Mouse (Mus musculus) testis, adult 2 months (tissue): ENCODE measurements around the gene Gfod1. TPM values are rescaled to one million over a fixed set of nuclear protein-coding genes. Genes with fewer than 3 reads are reported as not detected.

Source experiments
- H3K27ac ChIP-seq: fragments of 200-500 bp; 2 replicates; pipeline ENCODE4 v1.5.1; 2012; ENCODE audit warnings: low read depth, low read length; ENCODE audit not compliant: control insufficient read depth, insufficient read depth
- H3K27me3 ChIP-seq: fragments of 200-500 bp; 2 replicates; pipeline ENCODE4 v1.6.1; 2012; ENCODE audit warnings: mild to moderate bottlenecking, low read length, moderate library complexity; ENCODE audit not compliant: control insufficient read depth, insufficient read depth
- H3K36me3 ChIP-seq: fragments of 200-500 bp; 2 replicates; pipeline ENCODE4 v1.6.1; 2012; ENCODE audit warnings: mild to moderate bottlenecking, low read length; ENCODE audit not compliant: control insufficient read depth, insufficient read depth
- H3K4me1 ChIP-seq: fragments of 200-500 bp; 2 replicates; pipeline ENCODE4 v1.6.1; 2012; ENCODE audit warnings: low read length; ENCODE audit not compliant: control insufficient read depth, insufficient read depth
- H3K4me3 ChIP-seq: fragments of 200-500 bp; 2 replicates; pipeline ENCODE4 v1.5.1; 2012; ENCODE audit warnings: low read depth, mild to moderate bottlenecking, low read length, moderate library complexity, mixed read lengths; ENCODE audit not compliant: control insufficient read depth
- CTCF ChIP-seq: fragments of 200-500 bp; IDR thresholded peaks from 2 replicates; pipeline ENCODE4 v1.5.1; 2012; ENCODE audit warnings: low read depth, mild to moderate bottlenecking, inconsistent platforms, low read length, moderate library complexity; ENCODE audit not compliant: control insufficient read depth, insufficient read depth, insufficient replicate concordance
- POLR2A ChIP-seq: fragments of 200-500 bp; IDR thresholded peaks from 2 replicates; pipeline ENCODE4 v1.6.1; 2012; ENCODE audit warnings: low read depth, mild to moderate bottlenecking, inconsistent platforms, low read length, moderate library complexity; ENCODE audit not compliant: control insufficient read depth
- polyA plus RNA-seq: library from polyadenylated mRNA; depleted of rRNA; stranded (reverse); fragments of >200 nt; gene quantifications from 2 replicates; pipeline ENCODE4 v1.2.3, GENCODE M21; 2012

Gene Gfod1
- polyA plus RNA-seq, 1 experiment = 0.17 TPM

- no peaks in the 10 kb centered on the region for H3K27me3 ChIP-seq
- no peak overlapping the region for H3K4me3 ChIP-seq
- peaks cover 3% of the 10 kb centered on the region for H3K4me1 ChIP-seq
- H3K27ac ChIP-seq = no peak overlapping the region
- no peak for TF ChIP-seq CTCF
- no peak for TF ChIP-seq POLR2A
- H3K36me3 ChIP-seq = no peaks in the 10 kb centered on the region
Observed at GRCm38 (mm10) chr13:43212338-43212737, 91.6 kb downstream of the Gfod1 start.

- no peaks in the 10 kb centered on the region for H3K27me3 ChIP-seq
- no peak overlapping the region for H3K27ac ChIP-seq
- no peak overlapping the region for H3K4me3 ChIP-seq
- H3K4me1 ChIP-seq = peaks cover 3% of the 10 kb centered on the region
- TF ChIP-seq CTCF (no peak), POLR2A (no peak)
- H3K36me3 ChIP-seq = no peaks in the 10 kb centered on the region
Observed at GRCm38 (mm10) chr13:43210956-43211355, 93.0 kb downstream of the Gfod1 start.

GRCm38 (mm10) chr13:43209560-43209959, 94.4 kb downstream of the Gfod1 start:
- H3K27me3 ChIP-seq = no peaks in the 10 kb centered on the region
- no peak overlapping the region for H3K27ac ChIP-seq
- H3K4me3 ChIP-seq = no peak overlapping the region
- no peak for TF ChIP-seq POLR2A
- no peak for TF ChIP-seq CTCF
- H3K4me1 ChIP-seq = no peaks in the 10 kb centered on the region
- no peaks in the 10 kb centered on the region for H3K36me3 ChIP-seq

- Histone ChIP-seq H3K4me3 (no peak overlapping the region), H3K4me1 (no peaks in the 10 kb centered on the region), H3K36me3 (no peaks in the 10 kb centered on the region), H3K27me3 (no peaks in the 10 kb centered on the region), H3K27ac (no peak overlapping the region)
- TF ChIP-seq POLR2A = no peak
Observed at GRCm38 (mm10) chr13:43208914-43209439, 95.0 kb downstream of the Gfod1 start.

- Histone ChIP-seq H3K27me3 (no peaks in the 10 kb centered on the region), H3K4me1 (0 out of 2 replicates have a peak, but pooled peaks cover 2% of the 10 kb centered on the region), H3K27ac (no peak overlapping the region), H3K4me3 (no peak overlapping the region), H3K36me3 (no peaks in the 10 kb centered on the region)
- TF ChIP-seq POLR2A (no peak), CTCF (no peak)
Observed at GRCm38 (mm10) chr13:43206118-43206683, 97.8 kb downstream of the Gfod1 start.

GRCm38 (mm10) chr13:43203641-43204040, 100.3 kb downstream of the Gfod1 start:
- no peaks in the 10 kb centered on the region for H3K27me3 ChIP-seq
- H3K4me1 ChIP-seq = peaks cover 2% of the 10 kb centered on the region; the same call in 1 of the 2 replicates
- H3K4me3 ChIP-seq = no peak overlapping the region

GRCm38 (mm10) chr13:43203234-43203633, 100.7 kb downstream of the Gfod1 start:
- TF ChIP-seq POLR2A (no peak), CTCF (no peak)
- no peak overlapping the region for H3K27ac ChIP-seq
- H3K4me1 ChIP-seq = peaks cover 2% of the 10 kb centered on the region; the same call in 1 of the 2 replicates

More at GRCm38 (mm10) chr13:43203641-43204040, 100.3 kb downstream of the Gfod1 start:
- H3K36me3 ChIP-seq = no peaks in the 10 kb centered on the region
- TF ChIP-seq POLR2A (no peak), CTCF (no peak)
- no peak overlapping the region for H3K27ac ChIP-seq

GRCm38 (mm10) chr13:43202351-43202750, 101.6 kb downstream of the Gfod1 start:
- H3K36me3 ChIP-seq = no peaks in the 10 kb centered on the region
- H3K27ac ChIP-seq = no peak overlapping the region
- no peak overlapping the region for H3K4me3 ChIP-seq
- peaks cover 2% of the 10 kb centered on the region; the same call in 1 of the 2 replicates for H3K4me1 ChIP-seq
- TF ChIP-seq POLR2A = no peak
- TF ChIP-seq CTCF = no peak
- no peaks in the 10 kb centered on the region for H3K27me3 ChIP-seq

More at GRCm38 (mm10) chr13:43203234-43203633, 100.7 kb downstream of the Gfod1 start:
- no peak overlapping the region for H3K4me3 ChIP-seq
- H3K27me3 ChIP-seq = no peaks in the 10 kb centered on the region
- H3K36me3 ChIP-seq = no peaks in the 10 kb centered on the region
